Mouse (Mus musculus): ENCODE results near the gene Crybb3. TPM values are rescaled to one million over a fixed set of nuclear protein-coding genes. Genes with fewer than 3 reads are reported as not detected.
"Not testable (repeated sequence)": the region's sequence is repeated elsewhere in the genome, so short reads cannot be mapped to it uniquely, and the experiment has no call there.

The Crybb3 gene
- total and polyA plus RNA-seq, 2 experiments from 2014 or later: 0.89 TPM; not detected in 1

DNA sequence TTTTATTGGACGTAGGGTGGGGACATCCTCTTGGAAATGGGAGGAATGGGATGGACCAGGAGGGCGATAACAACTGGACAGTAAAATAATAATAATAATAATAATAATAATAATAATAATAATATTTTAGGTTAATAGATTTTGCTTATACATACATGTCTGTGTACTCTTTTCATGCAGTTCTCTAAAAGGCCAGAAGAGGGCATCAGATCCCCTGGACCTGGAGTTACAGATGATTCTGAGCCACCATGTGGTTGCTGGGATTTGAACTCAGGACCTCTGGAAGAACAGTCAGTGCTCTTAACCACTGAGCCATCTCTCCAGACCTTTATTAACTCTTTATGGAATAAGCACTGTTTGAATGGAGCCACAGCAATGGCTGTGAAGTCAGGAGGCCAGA, 28.3 kb upstream of the Crybb3 start:
- not testable (repeated sequence) for H3K27ac ChIP-seq (ENCODE audit: low read depth); DNase-seq (ENCODE audit: low spot score); H3K9ac ChIP-seq (replicated peaks; ENCODE audit: low read depth, low read length); H3K9me3 ChIP-seq (replicated peaks; ENCODE audit: control insufficient read depth, low read length); H3K36me3 ChIP-seq (replicated peaks; ENCODE audit: control insufficient read depth, insufficient read depth, low read length); H3K27me3 ChIP-seq (ENCODE audit: control insufficient read depth, insufficient read depth, low read length); ATAC-seq (ENCODE audit: insufficient read depth, low read depth); H3K4me2 ChIP-seq (ENCODE audit: low read depth, low read length); H3K4me3 ChIP-seq (ENCODE audit: low read depth, low read length)
- WGBS: 92% methylated on average over 2 of the region's 2 CpGs
- H3K4me1 ChIP-seq (ENCODE audit: control insufficient read depth, insufficient read depth): peaks cover 56% of the 10 kb centered on the region
- peak; percentile 55 for TF ChIP-seq CTCF (IDR thresholded peaks at IDR 0.05; ENCODE audit: low read depth)

DNA sequence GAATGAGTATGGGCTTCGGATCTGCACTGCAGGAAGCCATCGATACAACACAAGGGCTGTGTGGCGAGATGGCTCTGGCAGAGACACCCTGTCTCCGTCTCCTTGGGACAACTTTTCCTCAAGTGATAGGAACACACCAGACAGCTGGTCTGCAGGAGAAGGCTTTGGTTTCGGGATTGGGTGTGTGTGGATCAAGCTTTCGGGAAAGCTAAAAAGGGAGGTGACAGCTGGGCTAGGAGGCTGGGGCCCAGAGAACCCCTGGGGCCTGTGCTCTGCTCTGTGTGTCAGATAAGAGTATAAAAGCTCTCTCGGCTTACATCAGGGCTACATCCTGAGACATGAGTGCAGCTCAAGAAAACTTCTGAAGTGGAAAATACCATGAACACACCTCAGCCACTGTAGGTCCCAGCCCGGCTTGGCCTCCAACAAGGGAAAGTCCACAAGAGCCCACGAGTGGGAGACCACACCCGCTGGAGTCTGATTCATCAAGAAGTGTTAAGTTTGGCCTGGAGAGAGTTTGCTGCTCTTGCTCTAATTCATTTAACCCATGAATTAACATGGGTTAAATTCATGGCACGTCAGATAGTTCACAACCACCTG, 26.9 kb upstream of the Crybb3 start:
- no peaks in the 10 kb centered on the region for H3K9me3 ChIP-seq (replicated peaks; ENCODE audit: control insufficient read depth, low read length)

DNA sequence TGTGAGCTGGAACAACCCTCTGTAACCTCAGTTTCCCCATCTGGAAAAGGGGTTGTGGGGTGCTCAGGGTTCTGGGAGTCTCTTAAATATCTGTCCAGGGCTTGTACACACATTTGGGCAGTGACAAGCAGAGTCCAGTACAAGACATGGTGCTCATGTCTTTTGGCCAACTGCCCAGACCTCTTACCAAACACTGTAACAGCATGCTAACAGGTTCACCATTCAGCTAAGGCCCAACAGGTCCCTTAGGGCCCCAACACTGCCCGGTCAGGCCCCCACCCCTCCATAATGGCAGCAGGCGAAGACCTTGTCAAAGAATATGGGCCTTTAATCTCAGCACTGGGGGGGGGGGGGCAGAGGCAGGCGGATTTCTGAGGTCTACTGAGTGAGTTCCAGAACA, 26.3 kb upstream of the Crybb3 start:
- no peak for TF ChIP-seq EP300 (IDR thresholded peaks at IDR 0.05; ENCODE audit: low read depth)
- TF ChIP-seq CTCF (IDR thresholded peaks at IDR 0.05; ENCODE audit: low read depth): no peak
- Histone ChIP-seq H3K9me3 (replicated peaks; ENCODE audit: control insufficient read depth, low read length) (no peaks in the 10 kb centered on the region), H3K4me3 (ENCODE audit: low read depth, low read length) (no peak overlapping the region), H3K4me2 (ENCODE audit: low read depth, low read length) (no peak overlapping the region), H3K9ac (replicated peaks; ENCODE audit: low read depth, low read length) (no peak overlapping the region), H3K27me3 (ENCODE audit: control insufficient read depth, insufficient read depth, low read length) (no peaks in the 10 kb centered on the region), H3K4me1 (ENCODE audit: control insufficient read depth, insufficient read depth) (peaks cover 38% of the 10 kb centered on the region), H3K36me3 (replicated peaks; ENCODE audit: control insufficient read depth, insufficient read depth, low read length) (no peaks in the 10 kb centered on the region), H3K27ac (ENCODE audit: low read depth) (peak overlapping the region; percentile 71)
- 25% methylated on average over 3 of the region's 3 CpGs for WGBS
- DNase-seq (ENCODE audit: low spot score) (peak; percentile 68), ATAC-seq (ENCODE audit: insufficient read depth, low read depth) (peak; percentile 59)

More for the DNA sequence above, 26.9 kb upstream of the Crybb3 start:
- DNase-seq (ENCODE audit: low spot score) (no peak), ATAC-seq (ENCODE audit: insufficient read depth, low read depth) (no peak)
- Histone ChIP-seq H3K27ac (ENCODE audit: low read depth) (peak overlapping the region; percentile 71), H3K9ac (replicated peaks; ENCODE audit: low read depth, low read length) (0 out of 2 replicates have a peak overlapping the region, but pooled peaks have one; percentile 10), H3K4me2 (ENCODE audit: low read depth, low read length) (no peak overlapping the region), H3K27me3 (ENCODE audit: control insufficient read depth, insufficient read depth, low read length) (no peaks in the 10 kb centered on the region), H3K36me3 (replicated peaks; ENCODE audit: control insufficient read depth, insufficient read depth, low read length) (no peaks in the 10 kb centered on the region), H3K4me1 (ENCODE audit: control insufficient read depth, insufficient read depth) (peaks cover 43% of the 10 kb centered on the region), H3K4me3 (ENCODE audit: low read depth, low read length) (no peak overlapping the region)
- 33% methylated on average over 11 of the region's 11 CpGs for WGBS
- TF ChIP-seq CTCF (IDR thresholded peaks at IDR 0.05; ENCODE audit: low read depth) (no peak), EP300 (IDR thresholded peaks at IDR 0.05; ENCODE audit: low read depth) (no peak)

DNA sequence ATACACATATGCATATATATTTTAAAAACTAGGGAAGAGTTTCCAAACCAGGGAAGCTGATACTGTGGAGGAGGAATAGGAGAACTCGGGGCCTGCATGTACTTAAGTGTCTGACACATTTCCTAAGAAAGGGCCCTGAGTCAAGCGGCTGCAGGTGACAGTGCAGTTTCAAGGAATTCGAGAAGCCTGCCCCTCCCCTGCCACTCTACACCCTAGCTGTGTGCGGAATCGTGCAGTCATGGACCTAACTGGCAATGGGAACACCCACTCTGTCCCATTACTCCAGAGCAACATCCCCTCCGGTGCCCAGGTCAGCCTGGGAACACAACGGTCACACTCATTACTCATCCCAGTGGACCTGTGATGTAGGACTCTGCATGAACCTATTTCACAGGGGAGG, 25.2 kb upstream of the Crybb3 start:
- H3K27me3 ChIP-seq (ENCODE audit: control insufficient read depth, insufficient read depth, low read length): no peaks in the 10 kb centered on the region
- no peak for TF ChIP-seq CTCF (IDR thresholded peaks at IDR 0.05; ENCODE audit: low read depth)
- TF ChIP-seq EP300 (IDR thresholded peaks at IDR 0.05; ENCODE audit: low read depth): no peak
- WGBS: 61% methylated on average over 7 of the region's 7 CpGs
- H3K36me3 ChIP-seq (replicated peaks; ENCODE audit: control insufficient read depth, insufficient read depth, low read length): no peaks in the 10 kb centered on the region
- no peak overlapping the region for H3K4me2 ChIP-seq (ENCODE audit: low read depth, low read length)
- ATAC-seq (ENCODE audit: insufficient read depth, low read depth) (no peak), DNase-seq (ENCODE audit: low spot score) (no peak)
- H3K9ac ChIP-seq (replicated peaks; ENCODE audit: low read depth, low read length): no peak overlapping the region
- H3K4me1 ChIP-seq (ENCODE audit: control insufficient read depth, insufficient read depth): peaks cover 35% of the 10 kb centered on the region
- H3K4me3 ChIP-seq (ENCODE audit: low read depth, low read length): no peak overlapping the region
- H3K27ac ChIP-seq (ENCODE audit: low read depth): no peak overlapping the region
- H3K9me3 ChIP-seq (replicated peaks; ENCODE audit: control insufficient read depth, low read length): no peaks in the 10 kb centered on the region

DNA sequence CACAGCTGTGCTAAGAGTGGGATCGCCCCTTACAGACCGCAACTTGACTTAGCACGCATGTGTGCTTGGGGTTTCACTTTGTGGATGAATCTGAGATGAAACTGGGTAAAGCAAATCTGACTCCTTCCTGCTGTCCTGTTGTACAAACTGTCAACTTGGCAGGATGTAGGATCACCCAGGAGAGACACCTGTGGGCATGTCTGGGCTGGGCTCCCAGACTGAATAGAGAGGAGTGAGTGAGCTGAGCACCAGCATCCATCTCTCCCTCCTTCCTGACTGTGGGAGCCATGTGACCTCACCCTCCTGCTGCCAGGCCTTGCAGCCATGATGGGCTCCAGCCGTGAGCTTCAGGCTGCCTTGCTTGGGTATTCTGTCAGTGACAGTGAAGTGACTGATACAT, 24.1 kb upstream of the Crybb3 start:
- no peaks in the 10 kb centered on the region for H3K27me3 ChIP-seq (ENCODE audit: control insufficient read depth, insufficient read depth, low read length)
- peaks cover 26% of the 10 kb centered on the region for H3K4me1 ChIP-seq (ENCODE audit: control insufficient read depth, insufficient read depth)
- WGBS: 90% methylated on average over 4 of the region's 4 CpGs
- H3K4me2 ChIP-seq (ENCODE audit: low read depth, low read length): no peak overlapping the region
- no peak for ATAC-seq (ENCODE audit: insufficient read depth, low read depth)
- no peak for TF ChIP-seq EP300 (IDR thresholded peaks at IDR 0.05; ENCODE audit: low read depth)
- TF ChIP-seq CTCF (IDR thresholded peaks at IDR 0.05; ENCODE audit: low read depth): no peak
- DNase-seq (ENCODE audit: low spot score): no peak
- no peaks in the 10 kb centered on the region for H3K9me3 ChIP-seq (replicated peaks; ENCODE audit: control insufficient read depth, low read length)
- H3K4me3 ChIP-seq (ENCODE audit: low read depth, low read length): no peak overlapping the region
- H3K9ac ChIP-seq (replicated peaks; ENCODE audit: low read depth, low read length): no peak overlapping the region
- no peak overlapping the region for H3K27ac ChIP-seq (ENCODE audit: low read depth)
- H3K36me3 ChIP-seq (replicated peaks; ENCODE audit: control insufficient read depth, insufficient read depth, low read length): peaks cover 7% of the 10 kb centered on the region; the same call in 1 of the 2 replicates

DNA sequence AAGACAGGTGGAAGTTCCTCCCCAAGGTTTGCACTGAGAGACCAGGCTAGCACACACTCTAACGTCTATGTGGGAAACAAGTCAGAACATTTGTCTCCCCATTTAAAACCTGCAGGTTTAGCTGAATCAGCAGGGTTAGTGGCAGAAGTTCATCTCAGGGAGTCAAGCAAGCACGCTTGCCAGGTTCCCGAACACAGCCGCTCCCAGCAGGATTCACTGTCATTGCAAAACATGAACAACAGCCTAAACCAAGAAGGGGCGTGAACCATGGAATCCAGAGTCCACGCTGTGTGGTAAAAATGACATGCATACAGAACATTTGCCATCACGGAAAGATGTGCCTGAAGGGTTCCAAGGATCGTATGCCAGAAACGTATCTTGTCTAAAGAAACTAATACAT, 23.7 kb upstream of the Crybb3 start:
- no peak overlapping the region for H3K27ac ChIP-seq (ENCODE audit: low read depth)
- WGBS: 84% methylated on average over 9 of the region's 9 CpGs
- H3K27me3 ChIP-seq (ENCODE audit: control insufficient read depth, insufficient read depth, low read length): no peaks in the 10 kb centered on the region
- no peak overlapping the region for H3K4me3 ChIP-seq (ENCODE audit: low read depth, low read length)
- no peak for DNase-seq (ENCODE audit: low spot score)
- H3K4me2 ChIP-seq (ENCODE audit: low read depth, low read length): no peak overlapping the region
- ATAC-seq (ENCODE audit: insufficient read depth, low read depth): no peak
- H3K4me1 ChIP-seq (ENCODE audit: control insufficient read depth, insufficient read depth): peaks cover 26% of the 10 kb centered on the region
- TF ChIP-seq CTCF (IDR thresholded peaks at IDR 0.05; ENCODE audit: low read depth) (no peak), EP300 (IDR thresholded peaks at IDR 0.05; ENCODE audit: low read depth) (no peak)
- H3K9me3 ChIP-seq (replicated peaks; ENCODE audit: control insufficient read depth, low read length): no peaks in the 10 kb centered on the region
- H3K9ac ChIP-seq (replicated peaks; ENCODE audit: low read depth, low read length): no peak overlapping the region
- H3K36me3 ChIP-seq (replicated peaks; ENCODE audit: control insufficient read depth, insufficient read depth, low read length): peaks cover 12% of the 10 kb centered on the region; the same call in 1 of the 2 replicates

Measured in heart, postnatal 0 days (tissue).